Mouse (Mus musculus) leukemia stem cell, adult 10-12 weeks (primary cell): ENCODE results near the gene Sdf2. TPM values are rescaled to one million over a fixed set of nuclear protein-coding genes. Genes with fewer than 3 reads are reported as not detected.

Experiments
- polyA plus RNA-seq: library from polyadenylated mRNA; stranded (reverse); fragments of >175 nt; gene quantifications from 2 replicates; pipeline ENCODE4 v1.2.3, GENCODE M21; 2012; ENCODE audit warnings: low replicate concordance

Gene Sdf2
- polyA plus RNA-seq = 1.7 and 10.6 TPM in 2 replicates

DNA sequence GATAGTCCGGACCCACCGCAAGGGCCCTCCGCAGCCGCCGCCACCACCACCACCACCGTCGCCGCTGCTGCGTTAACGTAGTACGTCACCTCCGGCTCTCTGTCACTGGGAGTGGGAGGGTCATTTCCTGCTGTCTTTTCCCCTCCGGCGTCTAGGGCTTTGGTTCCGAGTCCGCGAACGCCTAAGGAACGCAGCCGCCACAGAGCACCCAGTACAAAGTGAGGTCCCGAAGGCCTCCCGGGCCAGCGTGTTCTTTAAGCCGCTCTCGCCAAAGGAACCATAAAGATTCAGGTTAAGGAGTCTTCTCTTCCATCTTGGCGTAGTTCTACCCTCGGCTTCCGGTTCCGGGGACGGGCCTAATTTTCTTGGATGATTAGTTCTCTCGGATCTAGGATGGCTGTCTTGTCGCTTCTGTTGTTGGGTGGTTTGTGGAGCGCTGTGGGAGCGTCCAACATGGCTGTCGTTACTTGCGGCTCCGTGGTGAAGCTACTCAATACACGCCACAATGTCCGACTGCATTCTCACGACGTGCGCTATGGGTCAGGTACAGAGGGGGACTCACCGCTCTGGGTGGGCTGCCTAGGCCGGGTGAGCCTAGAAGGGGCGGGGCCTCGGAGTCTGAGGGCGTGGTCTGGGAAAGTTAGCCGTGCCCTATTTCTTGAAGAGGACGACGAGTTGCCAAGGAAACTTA, at the start of gene Sdf2, which contains the start of gene Supt6:
TSS of gene Sdf2 (plus strand) at position 120 of the 691 bp plus-strand sequence.
TSS of gene Supt6 (minus strand) at position 361 of the 691 bp plus-strand sequence.

DNA sequence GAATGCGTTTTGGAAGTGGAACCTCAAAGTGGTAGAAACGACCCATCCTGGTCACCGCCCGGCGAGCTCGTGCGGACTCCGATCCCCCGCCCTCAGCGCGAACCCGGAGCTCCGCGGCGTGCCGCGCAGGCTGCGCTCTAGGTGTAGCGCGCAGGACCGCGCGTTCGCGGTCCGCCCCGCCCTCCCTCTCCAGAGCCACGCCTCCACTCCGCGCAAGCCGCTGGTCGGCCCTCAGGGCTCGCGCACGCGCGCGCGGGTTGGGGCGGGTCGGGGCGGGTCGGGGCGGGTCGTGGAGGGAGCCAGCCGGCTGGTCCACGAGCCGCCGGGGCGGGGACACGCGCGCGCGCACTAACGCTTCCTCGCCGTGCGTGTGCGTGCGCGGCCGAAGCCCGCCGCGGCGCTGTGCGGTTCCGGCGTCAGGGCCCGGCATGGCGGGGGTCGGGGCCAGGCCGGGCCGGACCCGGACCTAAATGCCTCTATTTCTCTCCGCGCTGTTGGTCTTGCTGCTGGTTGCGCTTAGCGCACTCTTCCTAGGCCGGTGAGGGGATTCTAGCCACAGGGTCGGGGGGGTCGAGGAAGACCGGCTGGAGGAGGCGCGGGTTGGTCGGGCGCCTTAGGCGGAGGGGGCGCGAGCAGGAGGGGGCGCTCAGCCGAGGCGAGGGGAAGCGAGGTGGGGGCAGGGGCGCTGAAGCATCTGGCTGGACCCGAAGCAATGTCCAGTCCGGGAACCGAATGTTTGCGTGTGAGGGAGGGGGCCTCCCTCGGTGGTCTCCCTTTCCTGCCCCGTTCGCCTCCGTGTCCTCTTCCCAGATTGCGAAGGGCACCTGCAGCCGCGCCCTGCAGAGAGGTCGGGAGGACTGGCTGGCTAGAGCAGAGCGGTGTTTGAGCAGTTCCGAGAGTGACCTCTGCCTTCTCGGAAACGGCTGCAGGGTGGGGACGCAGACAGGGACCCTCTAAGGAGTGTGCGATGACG, 16.1 kb downstream of the Sdf2 start, which contains the start of gene 2610507B11Rik:
TSS of gene 2610507B11Rik (plus strand) at position 373 of the 973 bp plus-strand sequence.

GRCm38 (mm10) chr11:78290654-78291053, 45.1 kb downstream of the Sdf2 start, which contains the start of gene BC030499:
TSS of gene BC030499 (plus strand) at chr11:78290841.

GRCm38 (mm10) chr11:78301357-78302084, 56.0 kb downstream of the Sdf2 start, which contains the start of gene Spag5:
TSS of gene Spag5 (plus strand) at chr11:78301529.

Other genes with a start within 250 kb of the Sdf2 start
- gene Dhrs13, start 213.5 kb upstream of the Sdf2 start, polyA plus RNA-seq = 5.7 and 15.0 TPM in 2 replicates
- 18.6 and 19.6 TPM in 2 replicates for gene Flot2, start 207.8 kb upstream of the Sdf2 start, polyA plus RNA-seq
- 2.9 and 8.6 TPM in 2 replicates for gene Eral1, start 165.4 kb upstream of the Sdf2 start, polyA plus RNA-seq
- 34.8 and 35.4 TPM in 2 replicates for gene Fam222b, start 151.1 kb upstream of the Sdf2 start, polyA plus RNA-seq
- 69.0 and 176 TPM in 2 replicates for gene Traf4, start 80.2 kb upstream of the Sdf2 start, polyA plus RNA-seq
- gene Nek8, start 69.1 kb upstream of the Sdf2 start, polyA plus RNA-seq = 13.6 and 18.0 TPM in 2 replicates
- 281 and 738 TPM in 2 replicates for gene Tlcd1, start 69.0 kb upstream of the Sdf2 start, polyA plus RNA-seq
- gene Rpl23a, start 62.2 kb upstream of the Sdf2 start, polyA plus RNA-seq = 121 and 683 TPM in 2 replicates
- 6.1 and 6.5 TPM in 2 replicates for gene Rab34, start 57.3 kb upstream of the Sdf2 start, polyA plus RNA-seq
- gene Proca1, start 52.4 kb upstream of the Sdf2 start, polyA plus RNA-seq = not detected in 2 replicates
- 93.9 and 94.0 TPM in 2 replicates for gene Supt6, start 241 bp downstream of the Sdf2 start, polyA plus RNA-seq
- 12.0 and 69.9 TPM in 2 replicates for gene 2610507B11Rik, start 16.0 kb downstream of the Sdf2 start, polyA plus RNA-seq
- not detected in 2 replicates for gene BC030499, start 45.1 kb downstream of the Sdf2 start, polyA plus RNA-seq
- gene Spag5, start 55.8 kb downstream of the Sdf2 start, polyA plus RNA-seq = 13.8 and 44.5 TPM in 2 replicates
- gene Aldoc, start 77.2 kb downstream of the Sdf2 start, polyA plus RNA-seq = 0.27 and 1.1 TPM in 2 replicates
- gene Pigs, start 82.7 kb downstream of the Sdf2 start, polyA plus RNA-seq = 15.9 and 90.3 TPM in 2 replicates
- gene Unc119, start 97.7 kb downstream of the Sdf2 start, polyA plus RNA-seq = 13.1 and 20.8 TPM in 2 replicates
- not detected in 2 replicates for gene Foxn1, start 140.8 kb downstream of the Sdf2 start, polyA plus RNA-seq
- gene Slc13a2, start 176.5 kb downstream of the Sdf2 start, polyA plus RNA-seq = 0.07 TPM in 1 of 2 replicates, not detected in the other
- 0.43 and 3.0 TPM in 2 replicates for gene Slc46a1, start 220.0 kb downstream of the Sdf2 start, polyA plus RNA-seq